Mouse (Mus musculus) embryo, embryonic 10.5 days (tissue): ENCODE results near the gene Xkr7.

Experiments
- DNase-seq: peaks from one replicate; pipeline ENCODE4 v3.0.0-alpha.2; 2015; ENCODE audit warnings: low spot score

Gene Xkr7

GRCm38 (mm10) chr2:153032973-153033372, 1.3 kb downstream of the Xkr7 start:
- no peak for DNase-seq

- DNase-seq: no peak
Measured at GRCm38 (mm10) chr2:153033545-153034230, 2.0 kb downstream of the Xkr7 start.

- no peak for DNase-seq
Measured at GRCm38 (mm10) chr2:153036690-153037089, 5.0 kb downstream of the Xkr7 start.

GRCm38 (mm10) chr2:153043886-153044285, 12.2 kb downstream of the Xkr7 start:
- no peak for DNase-seq

- DNase-seq: no peak
Measured at GRCm38 (mm10) chr2:153045884-153046299, 14.2 kb downstream of the Xkr7 start.

GRCm38 (mm10) chr2:153047828-153048465, 16.3 kb downstream of the Xkr7 start:
- DNase-seq: peak; percentile 79

- DNase-seq: no peak
Measured at GRCm38 (mm10) chr2:153049288-153049996, 17.8 kb downstream of the Xkr7 start.

GRCm38 (mm10) chr2:153049997-153050358, 18.3 kb downstream of the Xkr7 start:
- DNase-seq: no peak

GRCm38 (mm10) chr2:153051095-153051494, 19.4 kb downstream of the Xkr7 start:
- DNase-seq: no peak

GRCm38 (mm10) chr2:153051537-153051936, 19.9 kb downstream of the Xkr7 start:
- no peak for DNase-seq

- peak; percentile 37 for DNase-seq
Measured at GRCm38 (mm10) chr2:153052700-153053351, 21.2 kb downstream of the Xkr7 start.

- DNase-seq: no peak
Measured at GRCm38 (mm10) chr2:153053896-153054295, 22.2 kb downstream of the Xkr7 start.

- DNase-seq: no peak
Measured at GRCm38 (mm10) chr2:153055270-153055920, 23.7 kb downstream of the Xkr7 start.

- no peak for DNase-seq
Measured at GRCm38 (mm10) chr2:153058365-153058764, 26.7 kb downstream of the Xkr7 start.

GRCm38 (mm10) chr2:153060216-153060615, 28.6 kb downstream of the Xkr7 start:
- no peak for DNase-seq

GRCm38 (mm10) chr2:153063394-153063793, 31.7 kb downstream of the Xkr7 start:
- DNase-seq: no peak

GRCm38 (mm10) chr2:153064190-153064970, 32.7 kb downstream of the Xkr7 start:
- DNase-seq: no peak

- no peak for DNase-seq
Measured at GRCm38 (mm10) chr2:153065747-153066508, 34.3 kb downstream of the Xkr7 start, which contains the start of gene Ccm2l. Gene Ccm2l (plus strand): TSS chr2:153065955.

- DNase-seq: no peak
Measured at GRCm38 (mm10) chr2:153066991-153067390, 35.3 kb downstream of the Xkr7 start.

- peak; percentile 52 for DNase-seq
Measured at GRCm38 (mm10) chr2:153070762-153071490, 39.3 kb downstream of the Xkr7 start.
